Mouse (Mus musculus): ENCODE results near the gene Xirp1.

Gene Xirp1

GRCm38 (mm10) chr9:119988304-119988703 is 35.1 kb downstream of the Xirp1 start:
- DNase-seq (ENCODE audit: low spot score in 2 of 2), result no peak

DNA sequence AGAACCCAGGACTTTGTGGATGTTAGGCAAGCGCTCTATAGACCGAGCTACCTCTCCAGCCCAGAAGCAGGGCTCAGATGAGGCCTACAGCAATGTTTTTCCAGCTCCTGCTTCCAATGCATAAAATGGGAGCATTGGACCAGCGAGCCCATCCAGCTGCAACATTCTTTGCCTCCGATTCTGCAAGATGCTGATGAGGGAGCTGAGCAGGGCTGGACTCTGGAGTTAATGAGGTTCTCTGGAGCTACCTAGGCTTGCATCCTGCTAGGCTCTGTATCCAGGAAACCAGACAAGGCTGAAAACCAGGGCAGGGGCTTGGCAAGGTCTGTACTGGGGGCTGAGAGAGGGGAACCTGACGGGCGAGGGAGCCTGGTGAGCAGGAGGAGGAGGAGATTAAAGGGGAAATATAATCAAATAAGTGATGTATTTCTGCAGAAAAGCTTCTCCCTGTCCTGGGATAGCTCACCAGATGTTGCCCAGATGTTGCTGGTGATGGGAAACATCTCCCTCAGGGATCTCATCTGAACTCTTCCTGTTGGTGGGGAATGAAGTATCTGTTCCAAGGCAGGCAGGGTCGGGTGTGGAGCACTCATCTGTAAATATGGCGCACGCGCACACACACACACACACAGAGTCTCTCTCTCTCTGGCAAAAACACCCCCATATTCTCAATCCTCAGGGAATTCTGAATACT is 37.4 kb downstream of the Xirp1 start:
- DNase-seq (ENCODE audit: low spot score in 2 of 2), result no peak

DNA sequence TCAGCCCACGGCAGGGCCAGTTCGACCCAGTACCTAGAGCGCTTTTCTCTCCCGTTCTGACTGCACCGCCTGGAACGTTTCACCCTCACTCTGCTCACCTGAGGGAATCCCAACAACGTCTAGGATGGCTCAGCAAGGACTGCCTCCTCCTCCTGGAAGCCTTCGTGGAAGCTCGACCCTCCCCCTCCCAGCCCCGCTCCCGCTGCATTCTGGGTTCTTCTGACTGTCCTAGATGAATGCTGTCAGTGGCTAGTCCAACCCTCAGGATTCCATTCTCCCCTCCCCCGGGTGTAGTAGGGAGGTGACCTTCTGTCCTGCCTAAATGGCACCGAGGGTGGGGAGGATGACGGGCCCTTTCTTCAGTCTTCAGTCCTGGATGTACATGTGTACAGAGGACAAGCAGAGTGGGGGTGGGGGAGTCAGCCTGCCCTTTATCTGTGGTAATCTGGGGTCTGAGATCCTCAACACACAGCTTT is 38.8 kb downstream of the Xirp1 start, which contains the start of gene Csrnp1:
Gene Csrnp1 (minus strand): TSS at position 123 of the 476 bp plus-strand sequence.
- DNase-seq (ENCODE audit: low spot score in 2 of 2), result no peak

- peak; percentile 67 to 71 for DNase-seq (ENCODE audit: low spot score in 2 of 2)
These were observed 39.5 kb downstream of the Xirp1 start for GRCm38 (mm10) chr9:119983585-119984535.

- no peak for DNase-seq (ENCODE audit: low spot score in 2 of 2)
These were observed 40.3 kb downstream of the Xirp1 start for GRCm38 (mm10) chr9:119982956-119983551.

GRCm38 (mm10) chr9:119982241-119982811 is 41.1 kb downstream of the Xirp1 start:
- no peak for DNase-seq (ENCODE audit: low spot score in 2 of 2)

DNA sequence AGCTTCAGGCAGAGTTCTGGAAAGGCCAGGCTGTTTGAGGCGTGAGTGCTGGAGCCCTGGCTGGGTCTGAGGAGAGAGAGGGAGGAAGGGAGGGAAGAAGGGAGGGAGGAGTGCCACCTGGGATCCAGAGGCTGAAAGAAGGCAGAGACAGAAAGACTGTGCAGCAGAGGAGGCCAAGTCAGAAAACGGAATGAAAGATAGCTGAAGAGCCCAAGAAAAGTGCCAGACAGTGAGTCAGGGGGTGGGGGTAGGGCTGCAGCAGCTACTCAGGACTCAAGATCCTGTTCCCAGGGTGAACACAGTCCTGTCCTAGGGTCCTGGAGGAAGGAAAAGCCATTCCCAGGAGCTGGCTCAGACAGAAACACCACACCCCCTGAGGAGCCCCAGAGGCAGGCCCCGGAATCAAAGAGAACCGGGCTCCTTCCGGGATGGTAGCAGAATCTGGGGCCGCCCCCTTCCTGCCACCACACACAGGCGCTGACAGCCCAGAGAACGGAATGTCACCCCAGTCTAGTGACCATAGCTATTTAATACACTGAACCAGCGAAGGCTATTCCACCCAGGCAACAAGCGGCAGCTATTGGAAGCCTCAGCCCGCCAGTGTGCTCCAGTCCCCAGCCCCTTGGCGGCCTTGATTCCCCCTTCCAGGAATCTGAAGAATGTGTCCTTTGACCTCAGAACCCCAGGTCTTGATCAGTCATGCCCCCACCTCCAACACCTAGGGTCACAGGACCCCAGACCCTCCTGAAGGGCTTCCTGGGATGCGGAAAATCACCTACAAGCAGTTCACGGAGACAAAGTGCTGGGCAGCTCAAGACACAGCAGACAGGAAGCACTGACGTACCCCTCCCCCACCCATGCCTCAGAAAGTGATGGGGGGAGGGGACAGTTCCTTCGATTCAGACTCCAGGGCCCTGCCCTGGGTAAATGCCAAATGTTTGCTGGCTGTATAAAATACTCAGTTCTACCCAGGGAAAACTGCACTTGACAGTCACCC is 41.9 kb downstream of the Xirp1 start:
- DNase-seq (ENCODE audit: low spot score in 2 of 2), result no peak

- no peak for DNase-seq (ENCODE audit: low spot score in 2 of 2)
These were observed 42.6 kb downstream of the Xirp1 start for GRCm38 (mm10) chr9:119980770-119981182.

DNA sequence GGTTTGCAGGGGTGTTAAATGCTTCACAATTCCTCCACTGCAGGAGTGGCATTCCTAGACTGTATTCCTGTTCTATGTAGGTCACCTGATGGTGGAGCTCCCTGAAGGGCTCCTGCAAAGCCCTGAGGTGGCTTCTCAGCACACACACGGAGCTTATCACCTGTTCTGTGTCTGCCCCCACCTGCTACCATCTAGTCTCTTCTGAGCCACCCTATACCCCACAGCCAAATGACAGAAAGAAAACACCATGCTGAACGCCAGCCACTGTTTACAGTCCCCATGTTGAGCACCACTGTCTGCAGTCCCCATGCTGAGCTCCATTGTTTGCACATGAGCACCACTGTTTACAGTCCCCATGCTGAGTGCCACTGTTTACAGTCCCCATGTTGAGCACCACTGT is 43.6 kb downstream of the Xirp1 start:
- no peak for DNase-seq (ENCODE audit: low spot score in 2 of 2)

DNA sequence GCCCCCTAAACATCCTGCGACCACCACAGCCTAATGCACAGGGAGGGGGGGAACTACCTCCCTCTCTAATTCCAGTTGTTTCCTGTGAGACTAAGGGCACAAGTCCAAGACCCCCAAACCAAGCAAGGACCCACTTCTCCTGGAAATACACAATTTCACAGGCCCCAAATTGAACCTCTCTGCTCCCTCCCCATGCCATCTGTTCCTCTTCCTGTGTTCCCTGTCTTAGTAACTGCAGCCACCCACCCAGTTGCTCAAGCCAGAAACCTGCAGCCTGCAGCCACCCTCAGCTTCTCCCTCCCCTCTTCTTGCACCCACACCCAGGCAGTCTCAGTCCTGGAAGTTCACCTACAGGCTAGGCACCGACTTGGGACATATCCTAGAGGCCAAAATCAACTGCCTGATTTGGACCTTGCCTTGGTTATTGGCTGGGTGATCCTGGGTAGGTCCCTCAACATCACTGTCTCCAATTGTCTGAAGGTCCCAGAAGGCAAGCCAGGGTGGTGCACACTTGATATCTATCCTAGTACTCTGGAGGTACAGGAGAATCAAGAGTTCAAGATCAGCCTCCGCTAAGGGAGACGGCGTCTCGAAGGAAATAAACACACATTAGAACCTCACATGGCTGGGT is 44.5 kb downstream of the Xirp1 start:
- DNase-seq (ENCODE audit: low spot score in 2 of 2), result no peak

GRCm38 (mm10) chr9:119978151-119978810 is 45.1 kb downstream of the Xirp1 start:
- DNase-seq (ENCODE audit: low spot score in 2 of 2), result no peak

- no peak for DNase-seq (ENCODE audit: low spot score in 2 of 2)
These were observed 45.8 kb downstream of the Xirp1 start for GRCm38 (mm10) chr9:119977557-119978060.

GRCm38 (mm10) chr9:119976704-119977556 is 46.5 kb downstream of the Xirp1 start:
- no peak for DNase-seq (ENCODE audit: low spot score in 2 of 2)

DNA sequence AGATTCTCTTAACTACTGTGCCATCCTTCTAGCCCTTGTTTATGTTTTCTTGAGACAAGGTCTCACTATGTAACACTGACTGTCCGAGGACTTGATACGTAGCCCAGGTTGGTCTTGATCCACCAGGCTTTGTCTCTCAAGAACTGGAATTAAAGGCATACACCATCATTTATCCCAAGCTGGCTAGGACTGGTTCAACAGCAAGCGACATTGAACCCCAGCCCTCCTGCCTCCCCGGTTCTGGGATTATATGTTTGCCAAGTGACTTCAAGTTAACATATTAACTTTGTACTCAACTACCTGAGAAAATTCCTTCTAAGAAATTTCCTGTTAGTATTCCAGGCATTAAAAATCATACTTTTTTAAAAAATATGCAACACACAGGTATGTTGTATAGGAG is 48.1 kb downstream of the Xirp1 start:
- no peak for DNase-seq (ENCODE audit: low spot score in 2 of 2)

GRCm38 (mm10) chr9:119974609-119975008 is 48.8 kb downstream of the Xirp1 start:
- DNase-seq (ENCODE audit: low spot score in 2 of 2), result no peak

DNA sequence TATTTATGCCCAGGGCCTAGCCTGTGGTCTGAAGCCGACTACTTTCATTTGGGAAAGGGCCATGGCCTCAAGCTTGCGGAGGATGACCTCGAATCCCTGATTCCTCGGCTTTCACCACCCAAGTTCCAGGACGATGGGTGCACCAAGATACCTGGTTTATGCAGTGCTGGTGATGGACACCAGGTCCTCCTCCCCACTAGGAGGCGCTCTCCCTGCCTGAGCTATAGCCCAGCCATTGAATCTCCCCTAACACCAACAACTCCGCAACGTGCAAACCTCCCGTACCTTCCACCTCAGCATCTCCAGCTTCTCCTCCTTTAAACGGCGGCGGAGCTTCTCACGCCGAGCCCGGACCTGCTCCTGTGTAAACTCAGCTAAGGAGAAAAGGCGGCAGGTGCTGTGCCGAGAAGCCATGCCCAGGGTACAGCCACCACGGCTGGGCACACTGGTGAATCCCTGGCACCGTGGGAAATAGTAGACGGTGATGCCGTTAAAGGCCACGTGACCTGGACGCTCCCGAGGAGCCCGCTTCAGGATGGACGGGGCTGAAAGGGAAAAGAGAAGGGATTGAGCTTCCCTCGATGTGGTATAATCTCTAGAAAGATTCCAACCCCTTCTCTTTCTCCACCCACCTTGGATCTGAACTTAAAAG is 49.4 kb downstream of the Xirp1 start:
- DNase-seq (ENCODE audit: low spot score in 2 of 2), result no peak

- no peak for DNase-seq (ENCODE audit: low spot score in 2 of 2)
These were observed 50.1 kb downstream of the Xirp1 start for GRCm38 (mm10) chr9:119973281-119973680.

GRCm38 (mm10) chr9:119972582-119972981 is 50.8 kb downstream of the Xirp1 start:
- DNase-seq (ENCODE audit: low spot score in 2 of 2), result no peak
